Mouse (Mus musculus) olfactory bulb, adult 2 months (tissue): ENCODE results near the gene Zscan18. TPM values are rescaled to one million over a fixed set of nuclear protein-coding genes. Genes with fewer than 3 reads are reported as not detected.
A peak's percentile ranks its signal among the peaks of the same experiment; 100 is the strongest.

Experiments
- H3K27ac ChIP-seq: fragments of 200-500 bp; 2 replicates; pipeline ENCODE4 v1.5.1; 2012; ENCODE audit warnings: low read depth, low read length; ENCODE audit not compliant: insufficient read depth
- H3K4me1 ChIP-seq: fragments of 200-500 bp; 2 replicates; pipeline ENCODE4 v1.6.1; 2012; ENCODE audit warnings: low read length; ENCODE audit not compliant: control insufficient read depth, insufficient read depth
- H3K4me3 ChIP-seq: fragments of 200-500 bp; 2 replicates; pipeline ENCODE4 v1.5.1; 2012; ENCODE audit warnings: mild to moderate bottlenecking, low read depth, low read length, moderate library complexity; ENCODE audit not compliant: insufficient read depth
- CTCF ChIP-seq: fragments of 200-500 bp; IDR thresholded peaks from 2 replicates; pipeline ENCODE4 v1.5.1; 2012; ENCODE audit warnings: low read depth, mild to moderate bottlenecking, low read length, moderate library complexity; ENCODE audit not compliant: insufficient read depth
- POLR2A ChIP-seq: fragments of 200-500 bp; IDR thresholded peaks from 2 replicates; pipeline ENCODE4 v1.6.1; 2012; ENCODE audit warnings: mild to moderate bottlenecking, low read depth, low read length, moderate library complexity; ENCODE audit not compliant: insufficient read depth
- WGBS: fragments of 180-500 bp; shearing (Covaris S2); methylation state at CpG from one replicate; pipeline ENCODE4 v1.1.7; 2018; 5-methylcytosine and 5-hydroxymethylcytosine counted together
- polyA plus RNA-seq: library from polyadenylated mRNA; stranded (reverse); fragments of >200 nt; gene quantifications from 2 replicates; pipeline ENCODE4 v1.2.4, GENCODE M21; 2012; ENCODE audit warnings: low replicate concordance; ENCODE audit not compliant: missing spikeins, insufficient read depth, insufficient read length

The Zscan18 gene
- not detected in 2 replicates for polyA plus RNA-seq

GRCm38 (mm10) chr7:12802866-12803726 is at the start of gene Zscan18:
Gene Zscan18, minus strand, starts transcription at chr7:12803635.
- WGBS: 2% methylated on average over 31 of the region's 31 CpGs
- Histone ChIP-seq H3K4me1 (no peaks in the 10 kb centered on the region), H3K27ac (peak within 1 kb of the TSS; percentile 86), H3K4me3 (peak within 1 kb of the TSS; percentile 68)
- TF ChIP-seq POLR2A (peak; percentile 40; the same call in 1 of the 2 replicates), CTCF (no peak)

GRCm38 (mm10) chr7:12835779-12836178 is 32.3 kb upstream of the Zscan18 start:
- Histone ChIP-seq H3K27ac (no peak overlapping the region), H3K4me1 (no peaks in the 10 kb centered on the region), H3K4me3 (peak overlapping the region; percentile 64)
- WGBS: 91% methylated on average over 4 of the region's 4 CpGs
- TF ChIP-seq POLR2A (no peak), CTCF (no peak)

DNA sequence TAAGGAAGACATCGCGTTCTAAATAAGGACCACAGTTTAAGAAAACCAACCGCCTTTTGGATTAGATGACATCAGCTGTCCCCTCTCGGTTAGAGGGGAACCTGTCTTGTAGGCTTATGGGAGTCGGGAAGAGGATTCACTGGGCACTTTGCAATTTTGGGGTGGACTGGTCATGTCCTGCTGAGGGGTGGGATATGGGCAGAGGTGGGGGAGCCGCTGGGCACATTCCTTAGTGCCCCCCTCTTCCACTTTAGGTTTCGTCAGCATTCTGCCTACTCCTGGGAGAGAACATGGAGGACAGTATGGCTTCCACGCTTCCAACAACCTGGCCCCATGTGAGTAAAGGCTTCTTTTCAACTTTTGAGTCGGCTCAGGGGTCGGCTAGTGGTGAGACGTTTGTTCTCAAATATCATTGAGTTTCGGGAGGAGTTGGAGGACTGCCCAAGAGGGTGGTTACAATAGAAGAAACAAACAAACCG is 31.8 kb upstream of the Zscan18 start:
- TF ChIP-seq POLR2A (no peak), CTCF (no peak)
- 8% methylated on average over 13 of the region's 13 CpGs for WGBS
- Histone ChIP-seq H3K27ac (0 out of 2 replicates have a peak overlapping the region, but pooled peaks have one; percentile 3), H3K4me3 (peak overlapping the region; percentile 64), H3K4me1 (no peaks in the 10 kb centered on the region)

DNA sequence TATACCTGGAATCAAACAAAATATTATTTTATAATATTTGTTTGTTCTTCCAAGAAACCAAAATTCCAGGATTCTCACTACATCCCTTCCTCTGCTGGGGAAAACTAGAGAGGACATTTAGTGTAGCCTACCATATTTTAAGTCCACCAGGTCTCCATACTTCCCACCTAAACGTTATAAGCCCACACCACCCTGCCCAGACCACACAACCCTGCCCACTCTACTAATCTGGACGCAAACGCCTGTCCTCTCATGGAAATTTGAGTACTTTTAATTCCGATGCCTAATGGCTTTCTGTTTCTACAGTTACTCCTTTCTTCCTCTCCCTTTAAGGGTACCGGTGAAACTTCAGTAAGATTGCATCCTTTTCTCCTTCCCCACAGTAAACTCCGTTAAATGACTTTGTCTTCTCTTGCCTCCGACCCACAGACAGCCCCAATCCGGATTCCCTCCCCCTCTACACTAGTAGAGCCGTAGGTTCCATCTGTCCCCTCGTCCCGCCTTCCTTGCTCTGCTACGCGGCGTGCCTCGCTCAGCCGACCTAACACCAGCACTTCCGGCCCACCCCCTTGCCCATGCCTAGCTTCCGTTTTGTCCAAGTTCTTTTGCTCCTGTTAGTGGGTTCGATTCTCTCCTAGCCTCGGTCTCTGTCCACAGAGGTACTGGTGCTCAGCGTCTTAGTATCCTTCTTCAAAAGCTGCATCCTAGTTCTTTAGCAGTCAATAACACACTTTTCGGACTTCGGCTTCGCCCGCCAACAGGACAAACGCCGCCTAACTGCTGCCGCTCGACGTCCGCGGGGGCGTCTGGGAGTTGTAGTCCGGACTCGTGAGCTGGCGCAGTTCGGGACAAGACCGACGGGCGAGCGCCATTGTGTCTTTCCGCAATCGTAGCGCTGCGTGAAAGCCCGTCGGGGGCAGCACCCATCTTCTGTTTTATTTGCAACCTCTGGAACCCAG is 31.0 kb upstream of the Zscan18 start, which contains the start of gene Zfp110:
Gene Zfp110 (plus strand): TSS at position 600 of the 959 bp plus-strand sequence.
- 3% methylated on average over 47 of the region's 47 CpGs for WGBS
- TF ChIP-seq POLR2A: peak; percentile 46
- 0 out of 2 replicates have a peak, but pooled peaks have one; percentile 6 for TF ChIP-seq CTCF
- 0 out of 2 replicates have a peak within 1 kb of the TSS, but pooled peaks have one; percentile 3 for H3K27ac ChIP-seq
- H3K4me1 ChIP-seq: no peaks in the 10 kb centered on the region
- peak within 1 kb of the TSS; percentile 64 for H3K4me3 ChIP-seq

GRCm38 (mm10) chr7:12818521-12819295 is 15.3 kb upstream of the Zscan18 start, which contains the start of gene Zfp329:
Gene Zfp329, minus strand, starts transcription at chr7:12818858.
- TF ChIP-seq POLR2A (peak; percentile 96), CTCF (no peak)
- peak within 1 kb of the TSS; percentile 82 for H3K27ac ChIP-seq
- H3K4me1 ChIP-seq: no peaks in the 10 kb centered on the region
- peak within 1 kb of the TSS; percentile 84 for H3K4me3 ChIP-seq
- WGBS: under 1% methylated on average over 40 of the region's 40 CpGs

DNA sequence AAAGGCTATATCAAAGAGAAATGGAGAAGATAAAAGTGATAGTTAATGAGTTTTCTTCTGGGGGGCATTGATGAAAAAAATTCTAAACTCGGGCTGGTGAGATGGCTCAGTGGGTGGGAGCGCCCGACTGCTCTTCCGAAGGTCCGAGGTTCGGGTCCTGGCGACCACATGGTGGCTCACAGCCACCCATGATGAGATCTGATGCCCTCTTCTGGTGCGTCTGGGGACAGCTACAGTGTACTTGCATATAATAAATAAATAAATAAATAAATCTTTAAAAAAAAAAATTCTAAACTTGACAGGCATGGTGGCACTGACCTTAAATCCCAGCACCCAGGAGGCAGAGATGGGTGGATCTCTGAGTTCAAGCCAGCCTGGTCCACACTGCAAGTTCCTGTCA is 12.1 kb upstream of the Zscan18 start:
- Histone ChIP-seq H3K4me3 (no peak overlapping the region), H3K27ac (no peak overlapping the region), H3K4me1 (no peaks in the 10 kb centered on the region)
- TF ChIP-seq CTCF: no peak
- no peak for TF ChIP-seq POLR2A
- WGBS: 97% methylated on average over 8 of the region's 8 CpGs

DNA sequence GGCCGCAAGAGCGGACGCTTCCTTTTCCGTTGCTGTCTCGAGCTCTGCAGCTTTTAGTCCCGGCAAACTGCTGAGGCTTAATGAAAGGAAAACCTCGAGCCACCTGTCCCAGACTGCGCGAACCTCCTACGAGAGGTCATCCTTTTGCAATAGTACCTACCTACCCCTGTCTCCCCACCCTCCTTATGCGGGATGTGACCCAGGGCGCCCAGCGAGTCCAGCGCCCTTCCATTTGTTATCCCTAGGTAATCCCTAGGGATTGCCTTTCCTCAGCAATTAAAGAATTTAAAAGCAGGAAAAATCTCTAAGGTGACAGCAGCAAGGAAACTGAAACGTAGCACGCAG is 264 bp upstream of the Zscan18 start:
- TF ChIP-seq CTCF: no peak
- peak; percentile 36; the same call in 1 of the 2 replicates for TF ChIP-seq POLR2A
- under 1% methylated on average over 16 of the region's 16 CpGs for WGBS
- no peaks in the 10 kb centered on the region for H3K4me1 ChIP-seq
- peak overlapping the region; percentile 86 for H3K27ac ChIP-seq
- H3K4me3 ChIP-seq: peak overlapping the region; percentile 68

- no peak overlapping the region for H3K4me3 ChIP-seq
- no peak for TF ChIP-seq CTCF
- H3K27ac ChIP-seq: no peak overlapping the region
- no peaks in the 10 kb centered on the region for H3K4me1 ChIP-seq
- 73% methylated on average over 1 of the region's 1 CpGs for WGBS
Measured at GRCm38 (mm10) chr7:12799554-12799953, 3.9 kb downstream of the Zscan18 start.
